Mouse (Mus musculus) ES-E14 (cell line): Measurements from ENCODE around the gene Rps6ka5.

Experiments
- CHD2 ChIP-seq: IDR thresholded peaks from 2 replicates; pipeline ENCODE4 v1.6.1; 2014; ENCODE audit warnings: mild to moderate bottlenecking, low read depth, low read length, inconsistent platforms
- HCFC1 ChIP-seq: IDR thresholded peaks from 2 replicates; pipeline ENCODE4 v1.6.1; 2012; ENCODE audit warnings: low read length, inconsistent platforms, borderline replicate concordance; ENCODE audit not compliant: insufficient read depth
- MAFK ChIP-seq: IDR thresholded peaks from 2 replicates; pipeline ENCODE4 v1.6.1; 2014; ENCODE audit warnings: mild to moderate bottlenecking, low read depth, low read length, inconsistent platforms; ENCODE audit not compliant: insufficient read depth
- ZC3H11A ChIP-seq: IDR thresholded peaks from 2 replicates; pipeline ENCODE4 v1.6.1; 2012; ENCODE audit warnings: low read depth, mild to moderate bottlenecking, inconsistent platforms, low read length, borderline replicate concordance
- ZNF384 ChIP-seq: IDR thresholded peaks from 2 replicates; pipeline ENCODE4 v1.6.1; 2012; ENCODE audit warnings: low read depth, low read length, inconsistent platforms

GRCm38 (mm10) chr12:100681241-100681640 is 45.5 kb downstream of the Rps6ka5 start:
- TF ChIP-seq HCFC1: no peak
- no peak for TF ChIP-seq CHD2
- TF ChIP-seq ZNF384: no peak
- TF ChIP-seq MAFK: no peak
- no peak for TF ChIP-seq ZC3H11A
